Mouse (Mus musculus) right cerebral cortex, postnatal 14 days (tissue): ENCODE measurements at regions not wholly inside any gene's neighbourhood (a gene's known extent, or its start where the extent isn't known, plus 50 kb on each side); places are given as distances from the start of the nearest gene placed in this dataset.
"Not testable (repeated sequence)": the region's sequence is repeated elsewhere in the genome, so short reads cannot be mapped to it uniquely, and the experiment has no call there.

Experiments used
- DNase-seq: peaks from one replicate; pipeline ENCODE4 v3.0.0; 2022

- DNase-seq, result not testable (repeated sequence)
Observed at GRCm38 (mm10) chr10:22460386-22460785, 100.0 kb downstream of the Raet1d start.

GRCm38 (mm10) chr10:22460818-22461479 lies 100.6 kb downstream of the Raet1d start:
- not testable (repeated sequence) for DNase-seq

- DNase-seq, result not testable (repeated sequence)
Observed at GRCm38 (mm10) chr10:22461480-22462050, 101.2 kb downstream of the Raet1d start.

GRCm38 (mm10) chr10:22471722-22472330 lies 111.5 kb downstream of the Raet1d start:
- peak; percentile 30 for DNase-seq

DNA sequence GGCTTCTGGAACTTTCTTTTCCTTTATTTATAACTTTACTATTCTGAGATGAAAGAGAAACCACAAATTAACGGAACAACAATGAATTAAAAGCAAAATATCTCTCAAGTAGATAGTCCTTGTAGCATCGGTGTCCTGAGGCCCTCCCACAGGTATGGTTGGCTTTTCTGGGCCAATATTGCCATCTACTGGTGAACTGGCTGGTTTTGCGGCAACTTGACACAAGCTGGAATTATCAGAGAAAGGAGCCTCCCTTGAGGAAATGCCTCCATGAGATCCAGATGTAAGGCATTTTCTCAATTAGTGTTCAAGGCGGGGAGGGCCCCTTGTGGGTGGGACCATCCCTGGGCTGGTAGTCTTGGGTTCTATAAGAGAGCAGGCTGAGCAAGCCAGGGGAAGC lies 119.5 kb downstream of the Raet1d start:
- DNase-seq, result peak; percentile 26

GRCm38 (mm10) chr10:22487071-22487470 lies 126.7 kb downstream of the Raet1d start:
- DNase-seq, result not testable (repeated sequence)

DNA sequence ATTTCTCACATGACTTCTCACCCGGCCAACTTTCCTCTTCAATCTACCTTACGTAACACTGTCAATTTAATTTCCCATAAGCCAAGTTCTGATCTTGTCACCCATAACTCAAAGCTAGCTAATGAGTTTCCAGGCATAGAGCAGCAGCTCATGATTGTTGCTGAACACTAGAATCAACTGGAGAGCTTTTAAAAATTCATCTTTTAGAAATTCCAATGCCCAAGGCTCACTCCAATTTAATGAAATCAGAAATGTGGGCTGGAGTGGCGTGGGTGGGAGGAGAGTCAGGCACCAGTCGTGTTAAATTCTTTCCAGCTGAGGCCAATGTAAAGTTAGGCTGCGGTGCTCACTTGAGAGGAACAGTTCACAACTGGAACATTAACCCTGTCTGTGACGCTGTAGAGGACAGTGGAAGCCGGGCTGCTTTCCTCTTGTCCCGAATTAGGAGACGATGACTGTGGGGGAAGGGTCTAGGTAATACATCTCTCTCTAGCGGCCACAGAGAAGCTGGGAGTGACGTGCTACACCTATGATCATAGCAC lies 131.5 kb downstream of the Raet1d start:
- not testable (repeated sequence) for DNase-seq

- no peak for DNase-seq
Observed at GRCm38 (mm10) chr10:22495975-22496496, 135.7 kb downstream of the Raet1d start.
